Mouse (Mus musculus): ENCODE data around the gene Gm36245. TPM values are rescaled to one million over a fixed set of nuclear protein-coding genes. Genes with fewer than 3 reads are reported as not detected.

Gm36245 gene
- polyA plus RNA-seq (2017; shearing (Covaris generic)): not detected

DNA sequence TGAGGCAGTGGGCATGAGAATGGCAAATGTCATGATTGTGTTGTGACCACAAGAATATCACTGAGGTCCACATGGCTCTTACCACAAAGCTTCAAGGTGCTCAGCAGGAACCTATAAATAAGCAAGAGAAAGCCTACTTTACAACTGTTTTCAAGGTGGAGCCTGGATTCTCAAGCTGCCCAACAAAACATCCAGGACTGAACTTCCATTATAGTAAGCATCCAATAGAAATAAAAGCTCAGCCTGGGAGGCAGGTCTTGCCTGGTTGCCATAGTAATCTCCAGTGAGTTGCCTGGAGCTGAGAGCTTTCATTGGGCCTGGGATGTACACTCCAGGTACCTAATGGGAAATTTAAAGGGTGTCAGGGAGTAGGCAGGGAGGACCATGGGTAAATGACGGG is at the start of gene Gm36245:
TSS of gene Gm36245 (plus strand) at position 301 of the 400 bp plus-strand sequence.

DNA sequence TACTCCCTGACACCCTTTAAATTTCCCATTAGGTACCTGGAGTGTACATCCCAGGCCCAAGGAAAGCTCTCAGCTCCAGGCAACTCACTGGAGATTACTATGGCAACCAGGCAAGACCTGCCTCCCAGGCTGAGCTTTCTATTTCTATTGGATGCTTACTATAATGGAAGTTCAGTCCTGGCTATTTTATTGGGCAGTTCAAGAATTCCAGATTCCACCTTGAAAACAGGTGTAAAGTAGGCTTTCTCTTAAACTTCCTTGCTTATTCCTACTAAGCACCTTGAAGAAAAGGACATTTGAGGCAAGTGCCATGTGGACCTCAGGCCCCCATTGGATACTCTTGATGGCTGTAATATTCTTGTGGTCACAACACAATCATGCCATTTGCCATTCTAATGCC is 37.3 kb upstream of the Gm36245 start, which contains the start of gene 1700025B11Rik:
TSS of gene 1700025B11Rik (minus strand) at position 101 of the 400 bp plus-strand sequence.

DNA sequence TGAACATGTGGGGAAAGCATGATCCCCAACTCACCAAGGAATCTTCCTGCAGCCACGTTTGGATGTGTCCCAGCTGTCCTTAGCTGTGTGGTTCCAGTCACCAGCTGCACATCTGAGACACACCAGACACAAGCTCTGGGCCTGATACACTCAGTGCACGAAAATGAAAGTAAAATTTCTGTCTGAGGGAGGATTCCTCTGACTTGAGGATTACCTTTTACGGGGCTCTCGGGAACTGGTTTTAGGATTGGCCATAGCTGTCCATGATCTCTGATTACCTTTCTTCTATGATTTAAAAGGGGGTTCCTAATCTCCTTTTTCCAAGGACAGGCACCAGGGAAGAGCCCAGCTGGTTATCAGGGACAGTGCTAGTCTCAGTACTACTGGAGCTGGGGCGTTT is 3.1 kb upstream of the Gm36245 start, which contains the start of gene Apol10b:
TSS of gene Apol10b (minus strand) at position 165 of the 400 bp plus-strand sequence.

DNA sequence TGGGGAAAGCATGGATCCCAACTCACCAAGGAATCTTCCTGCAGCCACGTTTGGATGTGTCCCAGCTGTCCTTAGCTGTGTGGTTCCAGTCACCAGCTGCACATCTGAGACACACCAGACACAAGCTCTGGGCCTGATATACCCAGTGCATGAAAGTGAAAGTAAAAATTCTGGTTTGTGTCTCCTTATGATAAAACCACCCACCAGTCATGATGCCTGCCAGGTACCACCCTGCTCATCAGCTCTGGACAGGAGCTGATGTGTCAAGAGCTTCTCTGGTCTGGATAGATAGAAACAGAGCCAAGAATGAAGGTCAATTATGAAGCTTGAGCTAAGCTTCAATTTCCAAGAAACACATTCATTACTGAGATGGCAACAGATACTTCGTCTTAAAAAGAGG is 44.1 kb downstream of the Gm36245 start, which contains the start of gene Apol11b:
TSS of gene Apol11b (minus strand) at position 111 of the 400 bp plus-strand sequence.

Other genes starting within 250 kb of the Gm36245 start
- gene Apol7a, start 200.1 kb upstream of the Gm36245 start, polyA plus RNA-seq (2017; shearing (Covaris generic)): not detected
- 13.3 TPM for gene Apol9a, start 188.1 kb upstream of the Gm36245 start, polyA plus RNA-seq (2017; shearing (Covaris generic))
- gene Apol7b, start 151.8 kb upstream of the Gm36245 start, polyA plus RNA-seq (2017; shearing (Covaris generic)): 0.56 TPM
- 0.14 TPM for gene Apol10a, start 122.2 kb upstream of the Gm36245 start, polyA plus RNA-seq (2017; shearing (Covaris generic))
- 0.11 TPM for gene Apol11a, start 91.0 kb upstream of the Gm36245 start, polyA plus RNA-seq (2017; shearing (Covaris generic))
- gene Apol7c, start 65.9 kb upstream of the Gm36245 start, polyA plus RNA-seq (2017; shearing (Covaris generic)): 0.69 TPM
- gene 1700025B11Rik, start 37.4 kb upstream of the Gm36245 start, polyA plus RNA-seq (2017; shearing (Covaris generic)): not detected
- 2.4 TPM for gene Apol10b, start 3.1 kb upstream of the Gm36245 start, polyA plus RNA-seq (2017; shearing (Covaris generic))
- gene Apol11b, start 44.0 kb downstream of the Gm36245 start, polyA plus RNA-seq (2017; shearing (Covaris generic)): 0.26 TPM
- gene Apol7e, start 99.6 kb downstream of the Gm36245 start, polyA plus RNA-seq (2017; shearing (Covaris generic)): 86.8 TPM
- 59.4 TPM for gene Apol9b, start 129.8 kb downstream of the Gm36245 start, polyA plus RNA-seq (2017; shearing (Covaris generic))
- gene Apol8, start 157.7 kb downstream of the Gm36245 start, polyA plus RNA-seq (2017; shearing (Covaris generic)): 0.39 TPM
- 306 TPM for gene Myh9, start 242.9 kb downstream of the Gm36245 start, polyA plus RNA-seq (2017; shearing (Covaris generic))

Measured in CD4-positive, CD25-positive, alpha-beta regulatory T cell (primary cell).